Mouse (Mus musculus): ENCODE results near the gene Cd300lf. TPM values are rescaled to one million over a fixed set of nuclear protein-coding genes. Genes with fewer than 3 reads are reported as not detected.

Cd300lf gene
- total RNA-seq, 2 experiments from 2014 or later: 0.08 to 0.33 TPM

- intact Hi-C loops (cut with DNase I): no loop called here
- no peak for DNase-seq
Observed at GRCm38 (mm10) chr11:115110271-115110670, 23.5 kb downstream of the Cd300lf start.

- no peak for DNase-seq
- intact Hi-C loops (cut with DNase I): no loop called here
Observed at GRCm38 (mm10) chr11:115108176-115108575, 25.6 kb downstream of the Cd300lf start.

DNA sequence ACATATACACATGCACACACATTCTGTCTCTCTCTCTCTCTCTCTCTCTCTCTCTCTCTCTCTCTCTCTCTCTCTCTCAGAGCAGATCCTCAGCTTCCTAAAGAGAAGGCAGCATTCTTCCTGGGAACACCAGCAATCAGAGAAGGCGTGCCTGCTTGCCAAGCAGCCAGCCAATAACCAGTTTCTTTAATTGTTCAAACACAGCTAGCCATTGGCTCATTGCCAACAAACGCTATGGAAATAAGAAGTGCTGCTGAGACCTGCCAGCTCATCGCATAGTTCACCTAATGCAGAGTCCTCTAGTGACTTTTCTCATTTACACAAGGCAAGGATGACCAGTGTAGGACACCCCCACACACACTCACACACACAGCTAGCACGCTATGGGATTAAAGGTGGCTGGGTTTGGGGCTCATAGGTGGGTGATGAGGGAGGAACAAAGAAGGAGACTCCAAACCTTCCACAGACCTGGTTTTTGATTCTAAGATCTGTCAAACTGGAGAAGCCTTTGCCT, 26.3 kb downstream of the Cd300lf start:
- intact Hi-C loops (cut with DNase I): no loop called here

DNA sequence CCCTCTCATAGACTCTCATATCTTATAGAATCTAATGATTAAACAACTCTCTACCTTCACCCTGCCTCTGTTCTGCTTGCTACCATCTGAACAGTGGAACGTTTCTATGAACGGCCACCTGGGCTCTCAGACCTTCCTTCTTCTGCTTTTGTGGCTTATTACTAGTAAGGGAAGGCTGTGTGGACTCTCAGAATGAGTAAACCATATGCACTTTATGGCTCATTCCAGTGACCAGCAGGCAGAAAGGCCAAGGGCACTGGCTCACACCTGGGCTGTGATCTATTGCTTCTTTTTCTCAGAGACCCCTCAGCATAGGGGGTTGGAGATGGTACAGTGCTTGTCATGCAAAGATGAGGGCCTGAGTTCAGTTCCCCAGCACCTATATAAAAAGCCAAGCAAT, 27.2 kb downstream of the Cd300lf start:
- no peak for DNase-seq
- intact Hi-C loops (cut with DNase I): no loop called here

More for the DNA sequence above, 26.3 kb downstream of the Cd300lf start:
- DNase-seq: no peak

- intact Hi-C loops (cut with DNase I): no loop called here
- DNase-seq: no peak
Observed at GRCm38 (mm10) chr11:115104769-115105563, 28.8 kb downstream of the Cd300lf start.

DNA sequence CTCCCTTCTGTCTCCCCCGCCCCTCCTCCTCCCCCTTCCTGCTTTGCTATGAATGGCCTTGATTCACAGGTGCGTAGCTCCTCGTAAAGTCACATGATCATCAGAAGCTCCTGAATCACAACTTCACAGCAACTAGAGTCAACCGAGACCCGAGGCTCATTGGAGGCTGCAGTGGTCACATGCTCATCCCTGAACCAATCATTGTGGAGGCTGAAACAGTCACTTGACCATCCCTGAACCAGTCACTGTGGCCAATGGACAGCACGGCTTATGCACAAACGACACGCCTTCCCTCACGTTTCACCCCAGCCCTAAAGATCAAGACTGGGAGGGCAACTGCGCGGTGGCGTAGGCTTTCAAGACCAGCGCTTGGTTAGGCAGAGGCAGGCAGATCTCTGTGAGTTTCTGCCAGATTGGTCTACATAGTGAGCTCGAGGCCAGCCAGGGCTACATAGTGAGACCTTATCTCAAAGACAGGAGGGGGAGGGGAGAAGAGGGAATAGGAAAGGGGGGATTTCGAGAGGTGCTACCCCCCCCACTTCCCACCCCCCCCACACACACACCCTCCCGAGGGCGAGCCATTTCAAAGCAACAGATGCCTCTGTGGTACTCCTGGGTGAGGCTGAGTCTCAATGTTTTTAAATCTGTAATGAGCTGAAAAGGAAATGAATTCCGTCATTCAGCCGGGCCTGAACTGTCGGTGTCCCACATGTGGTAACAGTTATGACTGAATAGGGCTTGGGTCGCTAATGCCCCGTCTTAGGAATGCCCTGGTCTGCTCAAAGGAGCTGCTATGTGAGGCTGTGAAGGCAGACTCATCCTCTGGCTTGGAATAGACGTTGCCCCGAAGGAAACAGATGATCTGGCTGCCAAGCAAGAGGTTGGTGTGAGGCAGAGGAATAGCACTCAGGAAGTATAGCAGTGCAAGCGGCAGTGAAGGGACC, 30.1 kb downstream of the Cd300lf start:
- DNase-seq: no peak
- intact Hi-C loops (cut with DNase I): no loop called here

GRCm38 (mm10) chr11:115102116-115102515, 31.7 kb downstream of the Cd300lf start:
- no peak for DNase-seq
- intact Hi-C loops (cut with DNase I): no loop called here

- intact Hi-C loops (cut with DNase I): no loop called here
- no peak for DNase-seq
Observed at GRCm38 (mm10) chr11:115101615-115102051, 32.2 kb downstream of the Cd300lf start.

DNA sequence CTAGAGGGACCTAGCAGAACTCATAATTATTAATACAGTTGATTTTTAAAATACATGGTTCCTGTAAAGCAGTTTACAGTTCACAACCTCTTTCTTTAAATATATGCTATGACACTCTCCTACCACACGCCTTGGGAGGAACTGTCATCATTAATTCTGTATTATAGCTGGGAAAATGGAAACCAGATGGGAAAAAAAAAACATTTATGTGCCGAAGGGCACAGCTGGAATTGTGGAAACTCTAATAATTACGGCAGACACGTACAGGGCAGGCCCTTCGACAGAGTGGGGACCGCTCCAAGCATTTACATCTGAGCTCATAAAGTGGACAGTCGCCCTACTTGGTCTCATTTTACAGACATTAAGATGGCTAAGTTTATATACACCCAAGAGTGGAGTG, 33.1 kb downstream of the Cd300lf start:
- no peak for DNase-seq
- intact Hi-C loops (cut with DNase I): no loop called here

GRCm38 (mm10) chr11:115100032-115100621, 33.7 kb downstream of the Cd300lf start:
- no peak for DNase-seq
- intact Hi-C loops (cut with DNase I): no loop called here

- no peak for DNase-seq
- intact Hi-C loops (cut with DNase I): no loop called here
Observed at GRCm38 (mm10) chr11:115099241-115099840, 34.5 kb downstream of the Cd300lf start.

- intact Hi-C loops (cut with DNase I): no loop called here
- DNase-seq: peak in 1 of 2 experiments; percentile 8
Observed at GRCm38 (mm10) chr11:115098203-115098932, 35.4 kb downstream of the Cd300lf start.

DNA sequence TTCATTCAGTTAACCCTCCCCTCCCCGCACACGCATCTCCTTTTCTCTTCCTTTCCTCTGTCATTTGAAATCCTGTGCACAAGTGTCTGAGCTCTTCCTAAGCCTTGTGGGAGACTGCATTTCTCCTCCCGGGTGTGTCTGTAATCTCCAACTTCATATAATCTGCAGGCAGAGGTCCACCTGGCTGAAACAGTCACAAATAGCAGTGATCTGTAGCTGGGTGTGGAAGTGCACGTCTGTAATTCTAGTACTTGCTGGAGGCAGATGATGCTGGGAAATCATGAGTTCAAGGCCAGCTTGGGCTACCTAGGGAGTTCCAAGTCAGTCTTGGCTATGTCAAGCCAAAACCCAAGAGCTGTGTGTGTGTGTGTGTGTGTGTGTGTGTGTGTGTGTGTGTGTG, 41.7 kb downstream of the Cd300lf start:
- intact Hi-C loops (cut with DNase I): no loop called here
- DNase-seq: no peak

DNA sequence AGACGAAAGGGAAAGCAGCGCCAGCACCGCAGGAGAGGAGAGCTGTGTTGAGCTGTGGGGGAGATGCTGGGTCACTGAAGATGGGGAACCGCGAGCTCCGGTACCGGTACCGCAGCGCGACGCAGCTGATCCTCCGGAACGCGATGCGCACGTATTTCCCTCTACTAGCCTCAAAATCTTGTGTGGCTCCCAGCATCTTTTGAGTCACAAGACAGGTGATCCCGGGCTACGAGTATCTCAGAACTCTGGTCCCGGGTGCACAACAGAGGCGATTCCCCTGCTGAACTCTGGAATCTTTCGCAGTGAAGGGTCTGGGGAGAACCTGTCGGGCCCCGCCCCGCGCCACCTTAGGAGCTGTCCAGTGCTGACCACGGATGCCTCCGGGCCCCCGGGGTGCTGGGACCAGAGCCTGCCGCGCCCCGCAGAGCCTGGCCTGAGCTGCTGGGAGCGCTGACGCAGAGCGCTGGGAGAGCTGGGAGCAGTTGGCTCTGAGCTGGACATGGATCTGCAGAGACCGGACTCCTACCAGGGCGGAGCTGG, 42.4 kb downstream of the Cd300lf start, which contains the start of gene Rab37:
Rab37 (plus strand) TSS at position 70 of the 540 bp plus-strand sequence.
- intact Hi-C loops (cut with DNase I): no loop called here
- DNase-seq: no peak

DNA sequence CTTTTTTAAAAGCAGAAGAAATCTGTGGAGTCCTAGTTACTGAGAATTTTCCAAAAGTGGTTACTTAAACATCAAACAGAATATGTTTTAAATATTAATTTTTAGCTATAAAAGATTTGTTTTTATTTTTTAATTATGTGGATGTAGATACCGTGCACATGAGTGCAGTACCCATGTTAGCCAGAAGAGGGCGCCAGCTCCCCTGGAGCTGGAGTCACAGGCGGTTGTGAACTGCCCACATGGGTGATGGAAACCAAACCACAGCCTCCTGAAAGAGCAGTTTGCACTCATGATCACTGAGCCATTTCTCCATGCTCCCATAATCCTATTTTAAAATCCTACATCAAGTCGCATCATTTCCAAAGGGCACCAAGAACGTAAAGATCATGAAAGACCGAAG, 43.9 kb downstream of the Cd300lf start:
- DNase-seq: no peak
- intact Hi-C loops (cut with DNase I): no loop called here

DNA sequence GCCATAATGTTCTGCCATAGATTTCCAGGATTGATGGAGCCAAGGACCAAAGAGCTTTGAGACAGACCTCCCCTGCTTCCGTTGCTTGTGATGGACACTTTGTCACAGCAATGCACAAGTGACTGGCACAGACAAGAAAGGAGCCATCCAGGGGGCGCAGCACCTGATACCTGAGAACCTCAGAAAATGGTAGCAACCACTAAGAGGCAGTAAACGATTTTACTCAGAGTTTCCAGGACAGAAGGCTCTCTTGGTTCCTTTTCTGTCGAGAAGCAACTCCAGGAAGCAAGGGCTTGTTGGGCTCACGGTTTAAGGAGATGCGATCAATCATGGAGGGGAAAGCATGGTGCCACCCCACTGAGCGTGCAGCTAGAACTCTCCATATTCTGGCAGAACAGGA, 47.6 kb downstream of the Cd300lf start:
- DNase-seq: no peak
- intact Hi-C loops (cut with DNase I): no loop called here

DNA sequence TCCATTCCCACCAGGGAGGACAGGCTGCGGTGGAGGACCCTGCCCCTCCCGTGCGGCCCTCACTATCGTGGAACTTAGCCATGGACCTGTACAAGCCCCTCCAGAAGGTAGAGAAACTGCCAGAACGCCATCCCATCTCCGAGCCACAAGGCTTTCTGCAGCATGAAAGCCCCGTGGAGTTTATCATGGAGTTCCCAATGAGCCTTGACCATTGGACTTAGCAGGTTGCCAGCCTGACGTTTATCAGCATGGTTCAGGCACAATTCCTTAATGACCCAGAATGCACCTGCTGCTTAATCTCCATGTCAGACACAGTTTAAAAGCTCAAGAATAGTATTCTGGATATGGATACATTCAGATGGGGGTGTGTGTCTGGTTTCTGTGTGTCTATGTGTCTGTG, 48.7 kb downstream of the Cd300lf start:
- no peak for DNase-seq
- intact Hi-C loops (cut with DNase I): no loop called here

DNA sequence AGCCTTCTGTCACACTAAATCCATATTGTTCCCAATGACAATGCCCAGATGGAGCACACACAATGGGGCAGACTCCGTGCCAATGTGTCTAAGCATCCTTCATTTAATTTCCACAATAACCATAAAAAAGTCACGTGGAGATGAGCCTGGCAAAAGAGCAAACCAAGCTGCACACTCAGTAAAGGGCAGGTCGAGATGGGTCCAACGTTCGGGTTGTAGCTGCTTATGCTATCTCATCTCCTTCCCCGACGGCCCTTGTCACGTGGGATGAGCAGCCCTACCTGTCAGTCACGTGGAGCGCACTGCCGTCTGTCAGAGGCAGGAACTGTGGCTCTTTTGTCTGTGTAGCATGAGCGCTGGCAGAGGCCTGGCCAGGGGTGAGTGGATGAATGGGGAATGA, 49.2 kb downstream of the Cd300lf start:
- intact Hi-C loops (cut with DNase I): loop anchor here (5.0 kb wide), 1 partner anchor 183 kb away; the partner anchor contains the start of gene Grin2c
- DNase-seq: no peak
